Mouse (Mus musculus) lung, adult 2 months (tissue): ENCODE results near the gene Shisa8. TPM values are rescaled to one million over a fixed set of nuclear protein-coding genes. Genes with fewer than 3 reads are reported as not detected.

Source experiments
- DNase-seq: peaks from one replicate; pipeline ENCODE4 v3.0.0; 2022
- H3K4me1 ChIP-seq: fragments of 200-500 bp; 2 replicates; pipeline ENCODE4 v1.6.1; 2011; ENCODE audit warnings: low read length; ENCODE audit not compliant: control insufficient read depth, insufficient read depth
- H3K4me3 ChIP-seq: fragments of 200-500 bp; replicated peaks from 2 replicates; pipeline ENCODE3; 2011; ENCODE audit warnings: low read depth, mild to moderate bottlenecking, control low read depth, low read length; ENCODE audit errors: extremely low read depth
- CTCF ChIP-seq: fragments of 200-500 bp; IDR thresholded peaks from 2 replicates; pipeline ENCODE4 v1.5.1; 2011; ENCODE audit warnings: mild to moderate bottlenecking, low read length, control low read depth; ENCODE audit not compliant: insufficient read depth
- POLR2A ChIP-seq: fragments of 200-500 bp; IDR thresholded peaks from 2 replicates; pipeline ENCODE4 v1.6.1; 2011; ENCODE audit warnings: low read depth, mild to moderate bottlenecking, control low read depth, low read length, borderline replicate concordance; ENCODE audit errors: extremely low read depth
- WGBS: fragments of 180-500 bp; shearing (Covaris S2); methylation state at CpG from one replicate; pipeline ENCODE4 v1.1.7; 2018; 5-methylcytosine and 5-hydroxymethylcytosine counted together
- polyA plus RNA-seq: library from polyadenylated mRNA; depleted of rRNA; stranded (reverse); fragments of >200 nt; gene quantifications from 2 replicates; pipeline ENCODE4 v1.2.3, GENCODE M21; 2012

Shisa8 gene
- polyA plus RNA-seq, 1 experiment: 0.40 TPM

DNA sequence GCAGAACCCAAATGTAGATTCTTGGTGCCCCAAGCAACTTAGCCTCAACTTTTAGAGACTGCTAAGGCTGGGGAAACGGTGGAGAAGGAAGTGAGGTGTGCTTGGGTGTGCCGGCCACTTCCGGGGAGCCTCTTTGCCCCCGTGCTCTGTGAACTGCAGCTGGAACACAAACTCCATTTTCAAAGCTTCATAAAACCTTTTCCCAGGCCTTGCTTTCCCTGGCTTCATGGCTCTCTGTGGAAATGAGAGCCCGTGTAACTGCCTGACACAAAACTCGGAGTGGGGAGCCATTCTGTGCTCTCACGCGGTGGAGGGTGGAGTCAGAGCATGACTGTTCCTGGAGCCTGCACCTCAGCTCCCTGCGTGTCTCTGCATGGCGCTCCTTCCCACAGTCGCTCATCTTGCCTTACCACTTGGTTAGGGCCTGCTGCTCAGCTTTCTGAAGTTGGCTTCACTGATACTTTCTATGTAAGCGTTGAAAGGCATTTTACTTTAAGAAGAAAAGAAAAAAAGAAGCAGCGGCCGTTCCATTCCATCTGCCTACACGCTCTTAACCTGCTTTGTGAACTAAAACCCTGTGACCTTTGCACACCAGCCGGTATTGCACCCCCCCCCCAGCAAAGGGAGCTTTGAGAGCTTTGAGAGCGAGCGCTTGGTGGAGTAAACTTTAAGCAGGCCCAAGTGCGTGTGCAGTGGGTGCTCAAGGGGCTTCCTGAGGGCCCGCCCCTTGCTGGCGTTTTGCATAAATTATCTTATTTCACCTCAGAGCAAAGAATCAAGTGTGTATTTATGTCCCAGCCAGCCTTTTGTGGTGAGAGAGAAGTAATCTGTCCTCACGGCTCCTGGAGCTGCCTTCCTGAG lies 46.1 kb downstream of the Shisa8 start:
- TF ChIP-seq POLR2A: no peak
- no peak for TF ChIP-seq CTCF
- Histone ChIP-seq H3K4me3 (peak overlapping the region; percentile 6), H3K4me1 (peaks cover 29% of the 10 kb centered on the region)
- 49% methylated on average over 22 of the region's 22 CpGs for WGBS
- DNase-seq: no peak

DNA sequence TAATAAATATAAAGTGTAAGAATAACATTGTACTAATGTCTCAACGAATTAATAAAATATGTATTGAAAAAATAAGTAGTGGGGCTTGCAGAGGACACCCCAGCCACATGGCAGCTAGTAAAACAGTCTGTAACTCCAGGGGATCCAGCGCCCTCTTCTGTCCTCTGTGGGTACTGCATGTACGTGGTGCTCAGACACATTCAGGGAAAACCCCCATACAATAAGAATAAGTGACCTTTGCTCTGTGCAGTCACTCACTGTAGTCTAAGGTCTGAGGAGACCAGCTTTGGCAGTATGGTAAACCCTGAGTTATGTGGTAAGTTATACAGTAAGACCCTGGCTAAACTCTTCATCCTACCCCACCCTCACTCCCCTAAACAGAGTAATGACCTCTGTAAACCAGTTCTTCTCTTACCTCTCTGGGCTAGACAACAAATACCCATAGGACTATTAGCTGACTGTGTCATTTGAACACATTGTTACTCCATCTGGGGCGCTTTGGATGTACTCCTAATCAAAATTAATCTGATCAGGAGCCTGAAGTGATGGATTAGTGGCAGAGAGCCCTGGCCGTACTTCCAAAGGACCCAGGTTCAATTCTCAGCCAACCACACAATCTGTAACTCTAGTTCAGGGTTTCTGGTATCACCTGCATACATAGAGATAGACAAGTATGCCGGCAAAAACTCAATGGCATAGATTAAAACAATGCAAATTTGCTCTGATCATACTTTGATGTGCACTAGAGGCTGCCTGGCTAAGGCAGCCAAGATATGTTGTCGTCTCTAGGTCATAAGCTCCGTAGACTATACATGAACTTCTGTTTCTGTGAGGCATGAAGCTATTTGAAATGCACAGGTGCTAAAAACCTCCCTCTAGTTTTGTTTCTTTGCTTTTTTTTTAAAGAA lies 47.0 kb downstream of the Shisa8 start:
- Histone ChIP-seq H3K4me1 (peaks cover 33% of the 10 kb centered on the region), H3K4me3 (no peak overlapping the region)
- TF ChIP-seq CTCF (peak; percentile 92), POLR2A (no peak)
- 49% methylated on average over 8 of the region's 8 CpGs for WGBS
- peak; percentile 83 for DNase-seq

DNA sequence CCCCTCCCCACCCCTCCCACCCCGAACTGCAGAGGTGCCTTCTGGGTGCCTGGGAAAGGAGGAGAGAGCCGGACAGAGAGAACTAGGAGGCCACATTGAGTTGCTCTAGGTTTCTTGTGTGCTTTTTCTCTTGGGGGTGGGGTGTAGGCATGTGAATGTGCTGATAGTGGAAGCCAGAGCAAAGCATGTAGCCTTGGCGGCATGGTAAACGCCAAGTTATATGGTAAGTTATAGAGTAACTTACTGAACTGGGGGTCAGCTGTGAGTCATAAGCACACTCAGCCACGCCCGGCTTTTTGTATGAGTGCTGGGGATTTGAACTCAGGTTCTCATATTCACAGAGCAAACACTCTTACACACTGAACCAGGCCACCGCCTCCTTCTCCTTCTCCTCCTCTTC lies 48.1 kb downstream of the Shisa8 start:
- WGBS: 64% methylated on average over 7 of the region's 7 CpGs
- H3K4me1 ChIP-seq: peaks cover 37% of the 10 kb centered on the region

DNA sequence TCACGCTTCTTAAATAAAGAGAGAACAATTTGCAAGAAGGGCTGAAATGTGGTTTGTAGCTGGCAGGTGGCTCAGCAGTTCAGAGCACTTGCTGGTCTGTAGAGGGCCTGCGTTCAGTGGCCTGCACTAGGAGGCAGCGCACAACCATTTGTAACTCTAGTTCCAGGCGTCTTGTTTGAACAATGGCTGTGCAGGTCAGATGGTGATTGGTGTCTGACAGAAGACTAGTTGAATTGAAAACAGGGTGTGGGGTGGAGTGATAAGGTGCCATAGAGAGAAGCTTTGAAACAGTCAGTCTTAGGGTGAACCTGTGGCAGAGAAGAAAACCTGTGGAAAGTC lies 48.6 kb downstream of the Shisa8 start:
- Histone ChIP-seq H3K4me1 (peaks cover 37% of the 10 kb centered on the region), H3K4me3 (no peak overlapping the region)
- TF ChIP-seq POLR2A: no peak
- no peak for TF ChIP-seq CTCF
- no peak for DNase-seq
- 41% methylated on average over 4 of the region's 4 CpGs for WGBS

More for the DNA sequence above, 48.1 kb downstream of the Shisa8 start:
- TF ChIP-seq CTCF (no peak), POLR2A (no peak)
- no peak for DNase-seq
- H3K4me3 ChIP-seq: no peak overlapping the region

DNA sequence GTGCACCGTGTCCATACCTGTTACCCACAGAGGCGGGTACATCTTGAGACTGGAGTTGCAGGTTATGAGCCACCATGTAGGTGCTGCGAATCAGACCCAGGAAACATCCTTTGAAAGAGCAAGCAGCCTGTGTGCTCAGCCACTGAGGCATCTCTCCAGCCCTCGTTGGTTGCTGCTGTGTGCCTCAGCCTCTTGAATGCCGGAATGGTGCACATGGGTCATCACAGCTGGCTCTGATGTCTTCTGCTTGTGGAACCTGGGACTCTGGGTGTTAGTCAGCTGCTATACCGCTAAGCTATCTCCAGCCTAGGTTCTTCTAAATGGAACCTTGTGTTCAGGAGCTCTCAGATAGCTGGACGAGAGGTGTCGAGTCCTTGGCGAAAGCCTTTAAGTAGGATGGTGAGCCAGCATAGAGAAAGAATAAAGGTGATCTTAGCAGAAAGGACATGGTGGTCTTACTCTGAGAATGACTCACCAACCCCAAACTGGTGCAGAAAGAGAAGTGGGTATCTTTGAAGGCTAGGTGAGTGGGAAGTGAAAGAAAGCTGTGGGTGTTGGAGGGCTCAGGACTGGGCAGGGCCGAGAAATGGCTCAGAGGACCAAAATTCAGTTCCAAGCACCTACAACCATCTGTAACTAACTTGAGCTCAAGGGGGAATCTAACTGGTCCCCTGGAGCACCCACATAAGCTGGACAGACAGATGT lies 49.1 kb downstream of the Shisa8 start:
- 74% methylated on average over 10 of the region's 10 CpGs for WGBS
- DNase-seq: no peak
- H3K4me1 ChIP-seq: peaks cover 37% of the 10 kb centered on the region
- TF ChIP-seq CTCF (no peak), POLR2A (no peak)
- H3K4me3 ChIP-seq: no peak overlapping the region

DNA sequence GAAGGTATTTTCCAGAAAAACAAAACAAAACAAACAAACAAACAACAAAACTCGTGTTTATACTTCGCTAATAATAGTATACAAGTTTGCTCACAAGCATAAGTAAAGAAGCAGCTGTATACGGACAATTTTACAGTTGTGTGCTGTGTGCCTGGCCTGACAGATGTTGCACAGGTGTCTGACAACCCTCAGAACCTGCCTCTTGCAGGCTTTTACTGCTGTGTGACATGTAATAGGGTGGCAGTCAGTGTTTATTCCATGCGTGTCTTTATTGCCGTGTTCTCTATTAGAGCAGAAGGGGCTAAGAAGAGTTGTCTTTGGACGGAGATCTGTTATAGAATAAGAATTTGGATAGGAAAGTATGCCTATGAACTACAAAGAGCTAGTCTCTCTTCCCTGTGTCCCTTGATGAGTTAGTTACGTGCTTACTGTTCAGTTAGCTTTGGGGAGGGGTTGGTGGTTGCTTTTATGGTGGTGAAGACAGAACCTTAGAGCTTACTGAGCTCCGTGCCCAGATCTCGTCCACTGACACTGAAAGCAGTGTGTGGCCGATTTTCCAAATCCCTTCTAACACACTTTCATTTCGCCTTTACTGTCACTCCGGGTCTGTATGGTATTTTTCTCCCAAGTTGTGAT lies 50.5 kb downstream of the Shisa8 start:
- WGBS: 81% methylated on average over 12 of the region's 12 CpGs
- H3K4me3 ChIP-seq: no peak overlapping the region
- TF ChIP-seq POLR2A (no peak), CTCF (no peak)
- no peak for DNase-seq
- peaks cover 31% of the 10 kb centered on the region for H3K4me1 ChIP-seq

DNA sequence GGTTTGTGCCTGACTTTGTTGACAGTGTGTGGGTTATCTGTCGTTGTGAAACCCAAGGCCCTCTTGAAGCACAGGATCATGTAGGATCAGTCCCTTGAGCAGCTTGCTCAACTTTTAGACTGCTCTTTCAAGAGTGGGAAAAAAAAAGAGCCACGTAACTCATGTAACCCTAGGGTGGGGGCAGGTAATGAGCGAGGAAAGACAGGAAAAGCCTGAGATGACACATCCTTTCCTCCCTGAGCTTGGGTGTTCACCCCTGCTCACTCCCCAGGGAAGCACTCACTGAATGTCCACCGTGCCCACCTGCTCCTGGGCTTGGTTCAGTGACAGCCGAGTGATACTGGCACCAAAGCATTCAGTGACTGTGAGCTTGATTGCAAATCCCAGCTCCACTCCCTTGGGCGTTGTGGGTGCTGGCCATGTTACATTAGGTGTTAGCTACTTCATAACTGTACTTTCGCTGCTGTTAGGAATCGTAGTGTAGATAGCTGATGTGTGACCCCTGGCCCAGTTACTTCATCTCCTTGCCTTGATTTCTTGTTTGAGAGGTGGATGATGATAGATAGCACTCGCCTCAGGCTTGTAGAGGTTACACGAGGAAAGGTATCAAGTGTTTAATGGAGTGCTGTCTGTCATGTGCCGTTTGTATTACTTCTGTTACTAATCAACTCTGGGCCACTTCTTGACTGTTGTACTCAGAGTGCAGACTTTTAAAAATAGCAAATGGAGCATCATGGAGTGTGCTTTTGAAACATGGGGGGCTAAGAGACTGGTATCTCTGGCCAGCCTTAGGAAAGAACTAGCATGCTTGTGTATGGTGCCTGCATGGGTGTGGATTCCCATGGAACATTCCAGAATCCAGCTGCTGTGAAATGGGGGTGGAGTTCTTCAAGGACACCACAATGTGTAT lies 51.6 kb downstream of the Shisa8 start:
- H3K4me3 ChIP-seq: no peak overlapping the region
- TF ChIP-seq CTCF (no peak), POLR2A (no peak)
- H3K4me1 ChIP-seq: peaks cover 31% of the 10 kb centered on the region
- 45% methylated on average over 11 of the region's 11 CpGs for WGBS
- DNase-seq: no peak

DNA sequence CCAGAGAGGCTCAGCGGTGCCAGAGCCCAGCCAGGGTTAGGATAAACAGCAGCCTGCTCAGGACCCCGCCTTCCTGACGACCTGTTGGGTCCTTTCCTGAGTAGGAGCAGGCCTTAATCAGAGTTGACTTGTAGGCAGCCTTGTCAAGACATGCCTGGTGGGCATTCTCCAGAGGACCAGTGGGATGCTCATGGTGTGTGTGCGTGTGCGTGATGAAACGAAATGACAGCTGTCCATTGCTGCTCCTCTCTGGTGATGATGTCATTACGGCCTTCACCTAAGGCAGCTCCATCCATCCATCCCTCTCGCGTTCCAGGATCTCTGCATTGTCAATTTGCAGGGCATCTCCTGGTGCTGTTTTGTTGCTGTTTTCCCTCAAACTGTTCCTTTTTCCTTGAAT lies 53.1 kb downstream of the Shisa8 start:
- no peak for DNase-seq
- TF ChIP-seq CTCF (no peak), POLR2A (no peak)
- no peak overlapping the region for H3K4me3 ChIP-seq
- peaks cover 28% of the 10 kb centered on the region for H3K4me1 ChIP-seq
- 80% methylated on average over 9 of the region's 9 CpGs for WGBS
